Mouse (Mus musculus): ENCODE data around the gene Crim1.

DNA sequence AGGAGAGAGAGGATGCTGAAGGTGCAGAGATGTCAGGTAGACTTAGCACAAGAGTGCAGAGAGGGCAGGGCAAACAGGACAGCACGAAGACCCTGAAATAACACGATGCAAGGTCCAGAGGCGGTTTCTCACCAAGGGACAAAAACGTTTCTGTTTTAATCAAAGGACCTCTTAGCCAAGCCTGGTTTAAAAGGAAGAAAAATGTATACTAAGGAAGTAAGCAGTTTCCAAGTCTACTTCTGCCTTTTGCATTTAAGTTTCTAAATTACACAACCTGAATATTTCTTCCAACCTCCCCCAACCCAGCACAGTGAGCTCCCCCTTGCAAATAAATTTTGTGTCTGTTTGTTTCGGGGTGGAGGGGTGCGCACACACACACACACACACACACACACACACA is 173.1 kb downstream of the Crim1 start:
- TF ChIP-seq CTCF (IDR thresholded peaks at IDR 0.05; ENCODE audit: borderline replicate concordance, control insufficient read depth, extremely low read depth, insufficient read depth, low read length, poor library complexity) (no peak), POLR2A (IDR thresholded peaks at IDR 0.05; ENCODE audit: control insufficient read depth, extremely low read depth, insufficient read depth, low read length, poor library complexity) (no peak)
